Mouse (Mus musculus) myocyte (in vitro differentiated cells): ENCODE results near the gene Zfp184.

Experiments
- E2F4 ChIP-seq: IDR thresholded peaks from one replicate; pipeline ENCODE4 v1.6.1; 2011; ENCODE audit warnings: mild to moderate bottlenecking, control low read depth, moderate library complexity; ENCODE audit not compliant: insufficient read depth
- MAX ChIP-seq: IDR thresholded peaks from one replicate; pipeline ENCODE4 v1.6.1; 2011; ENCODE audit warnings: low read depth, mild to moderate bottlenecking, control low read depth
- MYOD1 ChIP-seq, 3 experiments: IDR thresholded peaks; one replicate each; pipeline ENCODE4 v1.6.1; 2011; ENCODE audit warnings: control low read depth in 2 of 3, low read depth in 2 of 3, mild to moderate bottlenecking in 2 of 3, moderate library complexity in 1 of 3; ENCODE audit not compliant: insufficient read length in 2 of 3, control insufficient read depth in 1 of 3
- POLR2A ChIP-seq: IDR thresholded peaks from one replicate; pipeline ENCODE4 v1.6.1; 2011; ENCODE audit warnings: low read depth, mild to moderate bottlenecking, control low read depth, moderate library complexity; ENCODE audit not compliant: insufficient read length
- TCF12 ChIP-seq: IDR thresholded peaks from one replicate; pipeline ENCODE4 v1.6.1; 2011; ENCODE audit warnings: mild to moderate bottlenecking, control low read depth; ENCODE audit not compliant: poor library complexity, insufficient read depth, severe bottlenecking
- TCF3 ChIP-seq: IDR thresholded peaks from one replicate; pipeline ENCODE4 v1.6.1; 2011; ENCODE audit warnings: low read depth, control low read depth; ENCODE audit not compliant: insufficient read length

DNA sequence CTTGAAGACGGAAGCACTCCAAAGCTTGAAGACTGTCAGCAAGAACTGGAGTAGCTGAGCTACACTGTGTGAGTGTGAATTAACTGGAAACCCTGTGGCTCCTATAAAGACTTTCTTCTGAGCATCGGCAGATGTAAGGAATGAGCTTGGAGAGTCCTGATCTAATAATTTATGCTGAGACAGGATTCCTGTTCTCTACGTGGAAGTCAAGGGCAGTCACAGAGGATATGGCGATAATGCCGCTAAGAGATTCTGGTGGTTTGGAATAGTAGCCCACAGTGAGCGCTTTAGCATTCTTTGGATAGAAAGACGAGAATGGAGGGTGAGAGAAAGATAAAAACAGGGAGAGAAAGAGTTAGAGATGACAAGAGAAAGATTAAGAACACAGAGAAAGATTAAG is 63.0 kb downstream of the Zfp184 start:
- TF ChIP-seq TCF12 (no peak), MYOD1 (IDR thresholded peaks at IDR 0.05; ENCODE audit: control insufficient read depth in 1 of 3, insufficient read length in 2 of 3, low read depth in 2 of 3) (no peak), MAX (no peak), POLR2A (no peak), E2F4 (no peak), TCF3 (no peak)
